Mouse (Mus musculus): Measurements from ENCODE around the gene Cdc42ep2.

DNA sequence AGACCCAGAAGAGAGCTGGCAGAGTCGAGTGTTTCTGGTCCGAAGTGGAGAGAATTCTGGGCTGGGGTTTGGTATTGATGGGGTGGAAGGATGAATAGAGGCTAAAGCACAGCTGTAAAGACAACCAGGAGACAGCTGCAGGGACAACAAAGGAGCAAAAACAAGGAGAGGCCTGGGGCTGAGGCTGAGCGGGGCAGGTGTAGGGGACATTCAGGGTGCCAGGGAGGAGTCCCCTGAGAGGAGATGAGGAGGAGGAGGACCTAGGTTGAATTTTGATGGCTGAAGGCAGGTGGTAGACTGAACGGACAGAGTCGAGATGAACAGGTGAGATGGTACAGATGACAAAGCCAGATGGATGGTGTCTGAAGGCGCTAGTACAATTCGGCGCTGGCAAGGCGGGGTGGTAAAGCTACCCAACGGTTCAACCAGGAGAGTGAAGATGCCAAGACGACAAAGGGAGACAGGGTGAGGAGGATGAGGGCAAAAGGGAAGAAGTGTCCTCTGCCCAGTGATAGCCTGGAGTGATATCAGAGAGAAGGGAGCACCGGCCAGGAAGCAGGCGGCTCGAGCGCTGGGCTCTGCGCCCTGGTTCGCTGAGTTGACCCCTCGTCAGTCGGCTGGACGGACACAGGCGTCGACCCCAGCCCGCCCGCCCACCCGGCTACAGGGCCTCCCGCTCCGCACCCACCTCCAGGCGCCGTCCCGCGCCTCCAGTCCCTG, 31.2 kb downstream of the Cdc42ep2 start:
- TF ChIP-seq CTCF (IDR thresholded peaks at IDR 0.05) (no peak), EP300 (IDR thresholded peaks at IDR 0.05) (no peak)

All from lung, postnatal 0 days (tissue).